Mouse (Mus musculus): ENCODE measurements around the gene Tmem81. TPM values are rescaled to one million over a fixed set of nuclear protein-coding genes. Genes with fewer than 3 reads are reported as not detected.
"Not testable (repeated sequence)": the region's sequence is repeated elsewhere in the genome, so short reads cannot be mapped to it uniquely, and the experiment has no call there.

The Tmem81 gene
- 2.5 and 3.1 TPM in 2 replicates for polyA plus RNA-seq (2012; rRNA removed)

DNA sequence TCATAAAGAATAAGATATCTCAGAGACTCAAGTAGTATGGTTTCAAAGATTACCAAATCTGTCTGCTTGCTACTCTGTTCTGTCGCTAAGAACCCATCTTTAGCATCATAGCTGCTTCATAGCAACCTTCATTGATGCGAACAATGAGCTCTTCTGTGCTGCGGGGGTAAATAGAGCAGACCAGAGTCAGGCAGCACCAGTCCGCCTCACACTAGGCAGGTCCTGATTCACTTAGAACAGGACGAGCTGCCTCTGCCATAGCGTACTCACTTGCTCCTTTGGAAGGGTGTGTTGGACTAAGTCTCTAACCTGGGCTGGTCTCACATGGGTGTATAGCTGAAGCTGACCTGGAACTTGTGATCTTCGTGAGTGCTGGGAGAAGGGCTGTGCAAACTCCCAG lies at the start of gene Tmem81:
Gene Tmem81, plus strand, starts transcription at position 173 of the 400 bp plus-strand sequence.
- Histone ChIP-seq H3K27me3 (ENCODE audit: control insufficient read depth, insufficient read depth, low read length) (no peaks in the 10 kb centered on the region), H3K4me3 (ENCODE audit: extremely low read depth, insufficient read depth, insufficient read length) (no peak within 1 kb of the TSS), H3K36me3 (ENCODE audit: control insufficient read depth, insufficient read depth, low read length) (peaks cover 42% of the 10 kb centered on the region), H3K4me1 (ENCODE audit: control insufficient read depth, insufficient read depth, insufficient read length) (no peaks in the 10 kb centered on the region), H3K27ac (ENCODE audit: insufficient read depth, low read length) (no peak within 1 kb of the TSS)
- no peak for DNase-seq (ENCODE audit: low read depth in 1 of 2, low spot score in 2 of 2)
- 92% methylated on average over 7 of the region's 7 CpGs for WGBS
- TF ChIP-seq CTCF (IDR thresholded peaks at IDR 0.05; ENCODE audit: extremely low read depth, insufficient read depth, insufficient read length, insufficient replicate concordance) = no peak
- no peak for TF ChIP-seq POLR2A (IDR thresholded peaks at IDR 0.05; ENCODE audit: low read depth, low read length)

DNA sequence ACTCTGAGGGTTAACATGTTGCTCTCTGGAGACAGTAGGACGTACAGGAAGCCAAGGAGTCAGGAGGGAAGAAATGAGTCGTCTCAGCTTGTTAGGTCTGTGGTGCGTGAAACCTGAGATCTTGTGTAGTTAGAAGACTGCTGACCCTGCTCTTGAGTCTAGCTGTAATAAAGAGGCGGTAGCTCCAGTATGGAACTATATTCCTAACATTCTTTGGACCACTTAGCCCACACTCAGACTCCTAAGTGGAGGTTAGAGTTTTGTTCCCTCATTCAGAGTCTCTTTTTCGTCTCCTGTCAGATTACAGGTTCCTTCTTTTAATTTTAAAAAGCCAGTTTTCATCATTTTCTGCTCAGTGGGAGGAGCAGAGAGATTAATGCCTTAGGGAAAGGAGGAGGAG lies 41.4 kb upstream of the Tmem81 start:
- no peak overlapping the region for H3K4me3 ChIP-seq (ENCODE audit: extremely low read depth, insufficient read depth, insufficient read length)
- H3K27ac ChIP-seq (ENCODE audit: insufficient read depth, low read length) = no peak overlapping the region
- 78% methylated on average over 5 of the region's 5 CpGs for WGBS
- peaks cover 14% of the 10 kb centered on the region for H3K36me3 ChIP-seq (ENCODE audit: control insufficient read depth, insufficient read depth, low read length)
- no peaks in the 10 kb centered on the region for H3K4me1 ChIP-seq (ENCODE audit: control insufficient read depth, insufficient read depth, insufficient read length)
- no peaks in the 10 kb centered on the region for H3K27me3 ChIP-seq (ENCODE audit: control insufficient read depth, insufficient read depth, low read length)
- DNase-seq (ENCODE audit: low read depth in 1 of 2, low spot score in 2 of 2) = no peak
- TF ChIP-seq POLR2A (IDR thresholded peaks at IDR 0.05; ENCODE audit: low read depth, low read length) = no peak
- TF ChIP-seq CTCF (IDR thresholded peaks at IDR 0.05; ENCODE audit: extremely low read depth, insufficient read depth, insufficient read length, insufficient replicate concordance) = no peak

DNA sequence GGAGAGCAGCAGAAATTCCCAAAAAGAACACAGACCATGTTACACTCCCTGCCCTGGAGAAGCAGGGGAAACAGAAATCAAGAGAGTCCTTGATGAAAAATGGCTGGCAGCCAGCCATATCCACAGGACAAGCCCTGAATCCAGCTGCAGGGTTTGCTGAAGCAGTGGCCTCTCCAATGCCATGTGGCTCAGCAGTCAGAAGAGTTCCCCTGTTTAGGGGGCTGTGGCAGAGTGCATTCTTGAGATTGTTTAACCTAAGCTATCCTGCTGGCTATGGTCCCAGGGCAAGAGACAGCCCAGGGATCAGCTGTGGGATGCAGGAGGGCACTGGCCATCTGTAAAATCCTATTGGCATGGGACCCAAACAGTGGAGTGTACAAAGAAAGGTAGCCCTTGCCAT lies 37.1 kb upstream of the Tmem81 start:
- no peak for DNase-seq (ENCODE audit: low read depth in 1 of 2, low spot score in 2 of 2)

DNA sequence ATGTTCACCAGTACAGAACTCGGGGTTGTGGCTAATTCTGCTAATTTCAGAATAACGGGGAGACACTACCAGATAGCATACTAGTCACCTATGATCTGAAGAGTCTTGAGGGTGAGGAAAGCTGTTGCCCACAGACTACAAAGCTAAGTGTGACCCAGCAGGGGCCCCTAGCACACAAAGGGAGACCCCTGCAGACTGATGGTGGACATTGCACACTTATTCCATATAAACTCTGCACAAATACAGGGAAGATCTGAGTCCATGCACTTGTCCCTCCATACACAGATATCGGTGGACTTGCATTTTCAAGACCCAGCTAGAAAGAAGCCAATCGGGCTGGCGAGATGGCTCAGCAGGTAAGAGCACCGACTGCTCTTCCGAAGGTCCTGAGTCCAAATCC lies 36.5 kb upstream of the Tmem81 start:
- Histone ChIP-seq H3K27me3 (ENCODE audit: control insufficient read depth, insufficient read depth, low read length) (no peaks in the 10 kb centered on the region), H3K27ac (ENCODE audit: insufficient read depth, low read length) (no peak overlapping the region), H3K4me3 (ENCODE audit: extremely low read depth, insufficient read depth, insufficient read length) (no peak overlapping the region), H3K4me1 (ENCODE audit: control insufficient read depth, insufficient read depth, insufficient read length) (no peaks in the 10 kb centered on the region), H3K36me3 (ENCODE audit: control insufficient read depth, insufficient read depth, low read length) (peaks cover 3% of the 10 kb centered on the region)
- 93% methylated on average over 7 of the region's 7 CpGs for WGBS
- no peak for TF ChIP-seq CTCF (IDR thresholded peaks at IDR 0.05; ENCODE audit: extremely low read depth, insufficient read depth, insufficient read length, insufficient replicate concordance)
- no peak for TF ChIP-seq POLR2A (IDR thresholded peaks at IDR 0.05; ENCODE audit: low read depth, low read length)
- DNase-seq (ENCODE audit: low read depth in 1 of 2, low spot score in 2 of 2) = no peak

More for the DNA sequence above, 37.1 kb upstream of the Tmem81 start:
- H3K4me1 ChIP-seq (ENCODE audit: control insufficient read depth, insufficient read depth, insufficient read length) = no peaks in the 10 kb centered on the region
- H3K27me3 ChIP-seq (ENCODE audit: control insufficient read depth, insufficient read depth, low read length) = no peaks in the 10 kb centered on the region
- TF ChIP-seq POLR2A (IDR thresholded peaks at IDR 0.05; ENCODE audit: low read depth, low read length) (no peak), CTCF (IDR thresholded peaks at IDR 0.05; ENCODE audit: extremely low read depth, insufficient read depth, insufficient read length, insufficient replicate concordance) (no peak)
- peaks cover 7% of the 10 kb centered on the region for H3K36me3 ChIP-seq (ENCODE audit: control insufficient read depth, insufficient read depth, low read length)
- no peak overlapping the region for H3K4me3 ChIP-seq (ENCODE audit: extremely low read depth, insufficient read depth, insufficient read length)
- H3K27ac ChIP-seq (ENCODE audit: insufficient read depth, low read length) = no peak overlapping the region

DNA sequence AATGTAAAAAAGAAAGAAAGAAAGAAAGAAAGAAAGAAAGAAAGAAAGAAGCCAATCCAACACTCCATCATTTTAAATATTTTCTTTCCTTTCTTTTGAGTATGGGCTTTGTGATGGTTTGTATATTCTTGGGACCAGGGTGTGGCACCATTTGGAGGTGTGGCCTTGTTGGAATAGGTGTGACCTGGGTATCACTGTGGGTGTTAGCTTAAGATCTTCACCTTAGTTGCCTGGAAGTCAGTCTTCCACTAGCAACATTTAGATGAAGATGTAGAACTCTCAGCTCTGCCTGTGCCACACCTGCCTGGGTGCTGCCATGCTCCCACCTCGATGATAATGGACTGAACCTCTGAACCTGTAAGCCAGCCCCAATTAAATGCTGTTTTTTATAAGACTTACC lies 36.0 kb upstream of the Tmem81 start:
- H3K4me1 ChIP-seq (ENCODE audit: control insufficient read depth, insufficient read depth, insufficient read length); H3K27me3 ChIP-seq (ENCODE audit: control insufficient read depth, insufficient read depth, low read length); H3K36me3 ChIP-seq (ENCODE audit: control insufficient read depth, insufficient read depth, low read length); DNase-seq (ENCODE audit: low read depth in 1 of 2, low spot score in 2 of 2); H3K4me3 ChIP-seq (ENCODE audit: extremely low read depth, insufficient read depth, insufficient read length); H3K27ac ChIP-seq (ENCODE audit: insufficient read depth, low read length): not testable (repeated sequence)
- WGBS = 83% methylated on average over 1 of the region's 1 CpGs

DNA sequence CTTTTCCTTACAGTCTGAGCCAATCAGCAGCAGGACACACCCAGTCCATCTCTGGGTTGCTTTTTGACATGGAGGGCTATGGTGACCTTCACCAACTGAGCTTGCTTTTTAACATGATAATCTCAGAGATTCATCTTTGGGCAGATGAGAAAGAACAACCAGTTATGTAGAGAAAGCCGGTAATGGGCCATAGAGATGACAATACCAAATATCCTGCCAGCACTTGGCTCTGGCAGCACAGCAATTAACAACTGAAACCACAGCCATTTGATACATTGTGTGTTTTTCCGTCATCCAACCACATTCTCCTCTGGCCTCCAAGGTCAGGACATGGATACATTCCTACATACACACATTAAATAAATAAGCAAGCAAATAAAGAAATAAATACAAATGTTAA lies 35.0 kb upstream of the Tmem81 start:
- no peak for TF ChIP-seq CTCF (IDR thresholded peaks at IDR 0.05; ENCODE audit: extremely low read depth, insufficient read depth, insufficient read length, insufficient replicate concordance)
- no peak for TF ChIP-seq POLR2A (IDR thresholded peaks at IDR 0.05; ENCODE audit: low read depth, low read length)
- no peak overlapping the region for H3K27ac ChIP-seq (ENCODE audit: insufficient read depth, low read length)
- no peaks in the 10 kb centered on the region for H3K27me3 ChIP-seq (ENCODE audit: control insufficient read depth, insufficient read depth, low read length)
- 0 out of 2 replicates have a peak, but pooled peaks cover 1% of the 10 kb centered on the region for H3K36me3 ChIP-seq (ENCODE audit: control insufficient read depth, insufficient read depth, low read length)
- no peak overlapping the region for H3K4me3 ChIP-seq (ENCODE audit: extremely low read depth, insufficient read depth, insufficient read length)
- WGBS = 93% methylated on average over 2 of the region's 2 CpGs
- H3K4me1 ChIP-seq (ENCODE audit: control insufficient read depth, insufficient read depth, insufficient read length) = no peaks in the 10 kb centered on the region
- DNase-seq (ENCODE audit: low read depth in 1 of 2, low spot score in 2 of 2) = no peak

DNA sequence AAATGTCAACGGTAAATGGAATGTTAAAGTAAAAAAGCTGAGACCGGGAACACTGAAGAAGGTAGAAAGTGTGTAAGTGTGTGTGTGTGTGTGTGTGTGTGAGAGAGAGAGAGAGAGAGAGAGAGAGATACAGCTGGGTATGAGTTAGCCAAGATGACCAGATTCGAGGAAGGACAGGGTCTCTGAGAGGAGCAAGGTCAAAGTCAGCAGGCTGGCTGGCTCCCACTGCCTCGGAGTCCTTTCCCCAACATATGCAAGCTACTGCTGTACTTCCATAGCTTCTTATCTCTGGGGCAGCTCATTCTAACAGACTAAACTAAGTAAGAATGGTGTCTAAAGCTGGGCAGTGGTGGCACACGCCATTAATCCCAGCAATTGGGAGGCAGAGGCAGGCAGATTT lies 34.5 kb upstream of the Tmem81 start:
- Histone ChIP-seq H3K4me1 (ENCODE audit: control insufficient read depth, insufficient read depth, insufficient read length) (0 out of 2 replicates have a peak, but pooled peaks cover 1% of the 10 kb centered on the region), H3K36me3 (ENCODE audit: control insufficient read depth, insufficient read depth, low read length) (0 out of 2 replicates have a peak, but pooled peaks cover 1% of the 10 kb centered on the region), H3K27ac (ENCODE audit: insufficient read depth, low read length) (no peak overlapping the region), H3K4me3 (ENCODE audit: extremely low read depth, insufficient read depth, insufficient read length) (no peak overlapping the region), H3K27me3 (ENCODE audit: control insufficient read depth, insufficient read depth, low read length) (no peaks in the 10 kb centered on the region)
- 97% methylated on average over 5 of the region's 5 CpGs for WGBS
- no peak for TF ChIP-seq CTCF (IDR thresholded peaks at IDR 0.05; ENCODE audit: extremely low read depth, insufficient read depth, insufficient read length, insufficient replicate concordance)
- no peak for TF ChIP-seq POLR2A (IDR thresholded peaks at IDR 0.05; ENCODE audit: low read depth, low read length)
- no peak for DNase-seq (ENCODE audit: low read depth in 1 of 2, low spot score in 2 of 2)
